Mouse (Mus musculus): ENCODE measurements around the gene 5530401A14Rik. TPM values are rescaled to one million over a fixed set of nuclear protein-coding genes. Genes with fewer than 3 reads are reported as not detected.

The 5530401A14Rik gene
- polyA plus RNA-seq, 1 experiment from 2014 or later: not detected

GRCm38 (mm10) chr11:81865661-81866382, 5.3 kb downstream of the 5530401A14Rik start:
- Histone ChIP-seq H3K27ac (ENCODE audit: low read length) (no peak overlapping the region), H3K36me3 (ENCODE audit: control insufficient read depth, insufficient read depth, low read length) (no peaks in the 10 kb centered on the region), H3K9me3 (ENCODE audit: control insufficient read depth, low read length) (no peaks in the 10 kb centered on the region), H3K4me3 (ENCODE audit: low read length) (no peak overlapping the region), H3K4me2 (ENCODE audit: low read depth, low read length) (no peak overlapping the region), H3K4me1 (replicated peaks; ENCODE audit: control insufficient read depth, insufficient read depth, low read length) (no peaks in the 10 kb centered on the region), H3K27me3 (ENCODE audit: control insufficient read depth, insufficient read depth, low read depth, low read length) (no peaks in the 10 kb centered on the region), H3K9ac (ENCODE audit: low read length) (no peak overlapping the region)
- WGBS: 51% methylated on average over 10 of the region's 10 CpGs
- ATAC-seq (ENCODE audit: low read depth): no peak

- Histone ChIP-seq H3K27me3 (ENCODE audit: control insufficient read depth, insufficient read depth, low read depth, low read length) (no peaks in the 10 kb centered on the region), H3K36me3 (ENCODE audit: control insufficient read depth, insufficient read depth, low read length) (no peaks in the 10 kb centered on the region), H3K4me2 (ENCODE audit: low read depth, low read length) (no peak overlapping the region), H3K9ac (ENCODE audit: low read length) (no peak overlapping the region), H3K27ac (ENCODE audit: low read length) (no peak overlapping the region), H3K4me3 (ENCODE audit: low read length) (no peak overlapping the region), H3K9me3 (ENCODE audit: control insufficient read depth, low read length) (no peaks in the 10 kb centered on the region), H3K4me1 (replicated peaks; ENCODE audit: control insufficient read depth, insufficient read depth, low read length) (no peaks in the 10 kb centered on the region)
- 26% methylated on average over 9 of the region's 9 CpGs for WGBS
- ATAC-seq (ENCODE audit: low read depth): no peak
Observed at GRCm38 (mm10) chr11:81871506-81872213, 11.2 kb downstream of the 5530401A14Rik start.

- Histone ChIP-seq H3K27me3 (ENCODE audit: control insufficient read depth, insufficient read depth, low read depth, low read length) (no peaks in the 10 kb centered on the region), H3K4me1 (replicated peaks; ENCODE audit: control insufficient read depth, insufficient read depth, low read length) (no peaks in the 10 kb centered on the region), H3K9ac (ENCODE audit: low read length) (no peak overlapping the region), H3K36me3 (ENCODE audit: control insufficient read depth, insufficient read depth, low read length) (no peaks in the 10 kb centered on the region), H3K27ac (ENCODE audit: low read length) (no peak overlapping the region), H3K9me3 (ENCODE audit: control insufficient read depth, low read length) (no peaks in the 10 kb centered on the region), H3K4me2 (ENCODE audit: low read depth, low read length) (no peak overlapping the region), H3K4me3 (ENCODE audit: low read length) (no peak overlapping the region)
- 75% methylated on average over 6 of the region's 6 CpGs for WGBS
- ATAC-seq (ENCODE audit: low read depth): no peak
Observed at GRCm38 (mm10) chr11:81896511-81896910, 36.0 kb downstream of the 5530401A14Rik start.

- Histone ChIP-seq H3K4me2 (ENCODE audit: low read depth, low read length) (no peak overlapping the region), H3K27me3 (ENCODE audit: control insufficient read depth, insufficient read depth, low read depth, low read length) (no peaks in the 10 kb centered on the region), H3K9me3 (ENCODE audit: control insufficient read depth, low read length) (no peaks in the 10 kb centered on the region), H3K27ac (ENCODE audit: low read length) (no peak overlapping the region), H3K9ac (ENCODE audit: low read length) (no peak overlapping the region), H3K4me1 (replicated peaks; ENCODE audit: control insufficient read depth, insufficient read depth, low read length) (no peaks in the 10 kb centered on the region), H3K4me3 (ENCODE audit: low read length) (no peak overlapping the region), H3K36me3 (ENCODE audit: control insufficient read depth, insufficient read depth, low read length) (no peaks in the 10 kb centered on the region)
- 2% methylated on average over 8 of the region's 8 CpGs for WGBS
- no peak for ATAC-seq (ENCODE audit: low read depth)
Observed at GRCm38 (mm10) chr11:81897547-81898354, 37.3 kb downstream of the 5530401A14Rik start.

- H3K4me2 ChIP-seq (ENCODE audit: low read depth, low read length): no peak overlapping the region
- H3K27me3 ChIP-seq (ENCODE audit: control insufficient read depth, insufficient read depth, low read depth, low read length): no peaks in the 10 kb centered on the region
Observed at GRCm38 (mm10) chr11:81902318-81902717, 41.8 kb downstream of the 5530401A14Rik start.

GRCm38 (mm10) chr11:81908760-81909159, 48.3 kb downstream of the 5530401A14Rik start:
- no peak overlapping the region for H3K4me2 ChIP-seq (ENCODE audit: low read depth, low read length)

More at GRCm38 (mm10) chr11:81902318-81902717, 41.8 kb downstream of the 5530401A14Rik start:
- H3K4me3 ChIP-seq (ENCODE audit: low read length): no peak overlapping the region
- no peaks in the 10 kb centered on the region for H3K4me1 ChIP-seq (replicated peaks; ENCODE audit: control insufficient read depth, insufficient read depth, low read length)
- no peak overlapping the region for H3K27ac ChIP-seq (ENCODE audit: low read length)
- H3K36me3 ChIP-seq (ENCODE audit: control insufficient read depth, insufficient read depth, low read length): no peaks in the 10 kb centered on the region
- ATAC-seq (ENCODE audit: low read depth): no peak
- H3K9me3 ChIP-seq (ENCODE audit: control insufficient read depth, low read length): no peaks in the 10 kb centered on the region
- no peak overlapping the region for H3K9ac ChIP-seq (ENCODE audit: low read length)

GRCm38 (mm10) chr11:81909397-81909894, 49.0 kb downstream of the 5530401A14Rik start:
- 76% methylated on average over 5 of the region's 5 CpGs for WGBS
- Histone ChIP-seq H3K9me3 (ENCODE audit: control insufficient read depth, low read length) (no peaks in the 10 kb centered on the region), H3K27me3 (ENCODE audit: control insufficient read depth, insufficient read depth, low read depth, low read length) (no peaks in the 10 kb centered on the region), H3K4me2 (ENCODE audit: low read depth, low read length) (no peak overlapping the region), H3K36me3 (ENCODE audit: control insufficient read depth, insufficient read depth, low read length) (no peaks in the 10 kb centered on the region), H3K9ac (ENCODE audit: low read length) (no peak overlapping the region), H3K4me1 (replicated peaks; ENCODE audit: control insufficient read depth, insufficient read depth, low read length) (no peaks in the 10 kb centered on the region), H3K27ac (ENCODE audit: low read length) (no peak overlapping the region), H3K4me3 (ENCODE audit: low read length) (no peak overlapping the region)
- no peak for ATAC-seq (ENCODE audit: low read depth)

More at GRCm38 (mm10) chr11:81908760-81909159, 48.3 kb downstream of the 5530401A14Rik start:
- no peak for ATAC-seq (ENCODE audit: low read depth)
- no peaks in the 10 kb centered on the region for H3K27me3 ChIP-seq (ENCODE audit: control insufficient read depth, insufficient read depth, low read depth, low read length)
- H3K27ac ChIP-seq (ENCODE audit: low read length): no peak overlapping the region
- H3K9me3 ChIP-seq (ENCODE audit: control insufficient read depth, low read length): no peaks in the 10 kb centered on the region
- no peaks in the 10 kb centered on the region for H3K36me3 ChIP-seq (ENCODE audit: control insufficient read depth, insufficient read depth, low read length)
- no peaks in the 10 kb centered on the region for H3K4me1 ChIP-seq (replicated peaks; ENCODE audit: control insufficient read depth, insufficient read depth, low read length)
- no peak overlapping the region for H3K4me3 ChIP-seq (ENCODE audit: low read length)
- WGBS: 81% methylated on average over 1 of the region's 1 CpGs
- no peak overlapping the region for H3K9ac ChIP-seq (ENCODE audit: low read length)

- no peaks in the 10 kb centered on the region for H3K4me1 ChIP-seq (replicated peaks; ENCODE audit: control insufficient read depth, insufficient read depth, low read length)
- H3K9me3 ChIP-seq (ENCODE audit: control insufficient read depth, low read length): no peaks in the 10 kb centered on the region
- no peak for ATAC-seq (ENCODE audit: low read depth)
- H3K4me3 ChIP-seq (ENCODE audit: low read length): no peak overlapping the region
- H3K4me2 ChIP-seq (ENCODE audit: low read depth, low read length): no peak overlapping the region
- no peak overlapping the region for H3K9ac ChIP-seq (ENCODE audit: low read length)
- no peak overlapping the region for H3K27ac ChIP-seq (ENCODE audit: low read length)
- 77% methylated on average over 4 of the region's 4 CpGs for WGBS
- H3K27me3 ChIP-seq (ENCODE audit: control insufficient read depth, insufficient read depth, low read depth, low read length): no peaks in the 10 kb centered on the region
- no peaks in the 10 kb centered on the region for H3K36me3 ChIP-seq (ENCODE audit: control insufficient read depth, insufficient read depth, low read length)
Observed at GRCm38 (mm10) chr11:81913071-81913470, 52.6 kb downstream of the 5530401A14Rik start.

GRCm38 (mm10) chr11:81915501-81915900, 55.0 kb downstream of the 5530401A14Rik start:
- H3K27ac ChIP-seq (ENCODE audit: low read length): no peak overlapping the region
- no peaks in the 10 kb centered on the region for H3K27me3 ChIP-seq (ENCODE audit: control insufficient read depth, insufficient read depth, low read depth, low read length)
- H3K36me3 ChIP-seq (ENCODE audit: control insufficient read depth, insufficient read depth, low read length): no peaks in the 10 kb centered on the region
- 32% methylated on average over 6 of the region's 6 CpGs for WGBS
- H3K9me3 ChIP-seq (ENCODE audit: control insufficient read depth, low read length): no peaks in the 10 kb centered on the region
- H3K9ac ChIP-seq (ENCODE audit: low read length): no peak overlapping the region
- H3K4me2 ChIP-seq (ENCODE audit: low read depth, low read length): no peak overlapping the region
- no peak overlapping the region for H3K4me3 ChIP-seq (ENCODE audit: low read length)
- ATAC-seq (ENCODE audit: low read depth): no peak
- H3K4me1 ChIP-seq (replicated peaks; ENCODE audit: control insufficient read depth, insufficient read depth, low read length): no peaks in the 10 kb centered on the region
